Mouse (Mus musculus): ENCODE measurements at regions not wholly inside any gene's neighbourhood (a gene's known extent, or its start where the extent isn't known, plus 50 kb on each side); places are given as distances from the start of the nearest gene placed in this dataset.
A peak's percentile ranks its signal among the peaks of the same experiment; 100 is the strongest.

- no peak for DNase-seq (ENCODE audit: low spot score in 2 of 2)
Observed at GRCm38 (mm10) chr5:116914876-116915275, 201.0 kb downstream of the Suds3 start.

GRCm38 (mm10) chr5:116900846-116901245 is 215.1 kb downstream of the Suds3 start:
- peak in 1 of 2 experiments; percentile 76 for DNase-seq (ENCODE audit: low spot score in 2 of 2)

- DNase-seq (ENCODE audit: low spot score in 2 of 2): no peak
Observed at GRCm38 (mm10) chr5:116897391-116897790, 218.5 kb downstream of the Suds3 start.

- DNase-seq (ENCODE audit: low spot score in 2 of 2): peak; percentile 76 to 88
Observed at GRCm38 (mm10) chr5:116895036-116895783, 220.7 kb downstream of the Suds3 start.

DNA sequence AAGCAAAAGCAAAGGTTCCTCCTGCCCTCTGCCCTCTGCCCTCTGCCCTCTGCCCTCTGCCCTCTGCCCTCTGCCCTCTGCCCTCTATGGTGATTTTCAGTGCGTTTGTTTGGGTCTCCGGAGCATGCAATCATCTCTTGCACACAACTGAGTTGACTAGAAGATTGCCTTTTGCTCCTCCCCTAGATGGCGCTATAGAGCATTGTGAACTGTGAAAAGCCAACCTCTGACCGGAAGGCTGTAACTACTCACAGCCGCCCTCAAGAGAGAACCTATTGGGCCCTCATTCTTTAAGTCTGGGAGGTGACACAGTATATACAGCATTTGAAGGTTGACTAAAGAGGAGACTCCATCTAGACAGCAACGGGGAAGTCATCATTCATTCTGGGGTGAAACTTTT is 221.3 kb downstream of the Suds3 start:
- DNase-seq (ENCODE audit: low spot score in 2 of 2): peak in 1 of 2 experiments; percentile 14

DNA sequence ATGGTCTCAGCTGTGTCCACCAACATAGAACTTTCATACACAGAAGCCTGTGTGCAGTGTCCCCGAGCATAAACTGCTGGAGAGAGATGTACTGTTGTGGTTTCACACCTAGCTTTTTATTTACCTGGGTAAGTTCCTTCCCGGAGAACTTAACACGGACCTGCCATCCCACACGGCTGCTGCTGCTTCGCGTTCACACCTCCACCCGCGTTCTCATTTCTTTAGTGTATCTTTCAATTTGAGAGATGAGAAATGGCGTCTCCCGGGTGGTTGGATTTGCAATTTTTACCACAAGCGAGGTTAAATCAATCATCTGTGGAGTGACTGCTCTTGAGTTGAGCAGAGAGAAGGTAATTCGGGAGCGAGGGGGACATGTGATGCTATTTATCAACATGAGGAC is 223.0 kb downstream of the Suds3 start:
- no peak for DNase-seq (ENCODE audit: low spot score in 2 of 2)

- no peak for DNase-seq (ENCODE audit: low spot score in 2 of 2)
Observed at GRCm38 (mm10) chr5:116889224-116889623, 226.7 kb downstream of the Suds3 start.

DNA sequence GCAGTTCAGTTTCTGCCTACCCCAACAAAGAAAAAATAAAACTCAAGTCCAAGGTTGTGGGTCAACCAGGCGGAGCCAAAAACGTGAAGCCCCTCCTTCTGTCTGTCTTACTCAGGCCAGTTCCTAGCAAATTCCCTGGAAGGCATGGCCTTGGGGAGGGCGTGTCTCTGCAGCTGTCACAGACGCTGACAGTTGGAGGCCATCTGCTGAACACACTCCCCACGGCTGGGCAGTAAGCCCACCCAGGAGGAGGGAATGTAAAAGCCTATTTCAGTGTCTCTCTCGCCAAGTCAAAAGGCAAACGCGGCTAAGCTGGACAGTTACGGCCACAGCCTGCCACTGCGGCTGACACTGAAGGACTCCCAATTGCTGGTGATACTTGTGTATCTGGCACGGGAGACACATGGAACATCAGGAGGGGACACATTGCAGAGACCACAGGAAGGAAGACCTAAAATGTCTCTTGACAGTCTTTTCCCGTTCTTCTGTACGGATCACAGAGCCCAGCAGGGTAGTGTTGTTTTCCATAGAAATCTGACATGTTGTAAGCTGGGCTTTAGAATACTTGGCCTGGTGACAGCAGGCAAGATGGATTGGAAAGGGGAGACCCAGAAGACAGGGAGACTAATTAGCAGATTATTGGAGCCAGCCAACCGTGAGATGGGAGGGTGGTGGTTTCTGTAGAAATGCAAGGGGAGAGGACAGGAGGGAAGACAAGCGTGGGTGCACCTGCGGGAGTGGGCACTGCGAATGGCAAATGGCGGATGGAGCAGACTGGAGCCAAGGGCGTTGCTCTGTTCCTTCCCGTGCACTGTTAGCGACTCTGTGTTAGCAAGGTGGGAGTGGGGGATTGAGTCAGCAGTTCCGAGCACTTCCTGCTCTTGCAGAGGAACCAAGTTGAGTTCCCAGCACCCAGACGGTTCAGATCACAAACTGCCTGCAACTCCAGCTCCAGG is 229.5 kb downstream of the Suds3 start:
- peak; percentile 7 to 33 for DNase-seq (ENCODE audit: low spot score in 2 of 2)

DNA sequence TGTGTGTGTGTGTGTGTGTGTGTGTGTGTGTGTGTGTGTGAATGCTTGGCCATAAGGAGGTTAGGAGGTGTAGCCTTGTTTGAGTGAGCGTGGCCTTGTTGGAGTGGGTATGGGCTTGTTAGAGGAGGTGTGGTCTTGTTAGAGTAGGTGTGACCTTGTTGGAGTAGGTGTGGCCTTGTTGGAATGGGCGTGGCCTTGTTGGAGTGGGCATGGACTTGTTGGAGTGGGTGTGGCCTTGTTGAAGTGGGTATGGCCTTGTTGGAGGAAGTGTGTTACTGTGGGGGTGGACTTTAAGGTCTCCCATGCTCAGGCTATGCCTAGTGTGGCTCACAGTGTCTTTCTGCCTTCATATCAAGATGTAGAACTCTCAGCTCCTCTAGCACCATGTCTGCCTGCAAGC is 236.2 kb downstream of the Suds3 start:
- DNase-seq (ENCODE audit: low spot score in 2 of 2): no peak

GRCm38 (mm10) chr5:116874941-116875340 is 241.0 kb downstream of the Suds3 start:
- DNase-seq (ENCODE audit: low spot score in 2 of 2): no peak

DNA sequence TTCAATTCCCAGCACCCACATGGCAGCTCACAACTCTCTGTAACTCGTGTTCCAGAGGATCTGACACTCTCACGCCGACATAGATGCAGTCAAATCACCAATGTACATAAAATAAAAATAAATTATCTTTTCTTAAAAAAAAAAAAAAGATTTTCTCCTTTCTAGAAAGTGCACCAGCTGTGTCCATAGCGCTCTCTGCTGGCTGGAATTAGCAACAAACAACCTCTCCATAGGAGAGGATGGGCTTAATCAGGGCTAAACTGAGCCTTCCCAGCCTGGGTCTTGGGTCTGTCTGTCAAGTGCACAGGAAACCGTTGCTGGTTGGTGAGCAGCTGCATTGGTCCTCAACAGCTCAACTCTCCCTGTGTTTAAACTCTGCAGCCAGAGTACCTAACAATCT is 247.8 kb downstream of the Suds3 start:
- DNase-seq (ENCODE audit: low spot score in 2 of 2): peak in 1 of 2 experiments; percentile 21

DNA sequence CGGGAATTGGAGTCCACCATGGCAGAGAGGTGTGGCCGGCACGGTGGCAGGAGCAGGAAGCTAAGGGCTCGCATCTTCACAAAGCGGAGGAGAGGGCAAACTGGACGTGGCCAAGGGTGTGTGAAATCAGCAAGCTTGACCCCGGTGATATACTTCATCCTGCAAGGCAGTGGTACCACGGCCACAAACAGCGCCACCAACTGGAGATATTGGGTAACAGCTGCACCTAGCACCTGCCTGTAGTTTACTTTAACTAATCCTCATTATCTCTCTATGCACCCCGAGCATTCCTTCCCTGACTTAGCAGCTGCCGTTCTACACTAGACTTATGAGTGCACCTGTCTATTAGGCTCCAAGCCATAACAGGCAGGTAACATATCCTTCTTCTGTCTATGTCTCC is 251.6 kb downstream of the Suds3 start:
- DNase-seq (ENCODE audit: low spot score in 2 of 2): no peak

DNA sequence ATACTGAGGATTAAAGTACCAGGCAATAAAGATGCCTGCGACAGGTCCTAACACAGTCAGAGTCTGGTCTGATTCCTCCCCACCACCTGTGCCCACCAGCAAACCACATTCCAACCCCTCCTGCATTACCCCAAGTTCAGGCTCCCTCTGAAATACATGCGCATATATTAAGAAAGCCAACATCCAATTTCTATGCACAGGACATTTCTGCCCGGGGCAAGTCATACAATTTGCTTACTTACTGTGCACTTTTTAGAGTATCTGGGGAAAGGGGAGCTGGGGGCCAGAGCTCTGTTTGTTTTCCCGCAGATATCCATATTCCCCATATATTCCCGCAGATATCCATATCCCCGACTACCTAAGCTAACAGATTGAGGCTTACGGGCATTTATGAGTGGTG is 261.1 kb upstream of the Srrm4 start:
- DNase-seq (ENCODE audit: low spot score in 2 of 2): no peak

- DNase-seq (ENCODE audit: low spot score in 2 of 2): no peak
Observed at GRCm38 (mm10) chr5:116831874-116832273, 240.3 kb upstream of the Srrm4 start.

DNA sequence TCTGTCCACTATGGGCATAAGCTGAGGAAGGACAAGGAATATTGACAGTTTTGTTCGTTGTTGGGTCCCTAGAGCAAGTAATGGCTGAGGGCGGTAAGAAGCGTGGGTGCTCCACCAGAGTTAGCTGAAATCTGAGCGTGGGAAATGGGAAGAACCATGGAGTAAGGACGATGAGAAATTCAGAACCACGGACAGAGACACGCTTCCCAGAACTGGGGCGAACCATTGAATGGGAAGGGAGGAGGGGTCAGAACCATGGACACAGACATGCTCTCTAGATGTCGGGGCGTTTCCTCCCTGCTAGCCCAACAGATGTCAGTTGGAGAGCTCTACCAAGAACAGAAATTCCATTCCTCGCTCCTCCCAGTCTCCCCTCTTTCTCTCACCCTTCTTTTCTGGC is 238.2 kb upstream of the Srrm4 start:
- no peak for DNase-seq (ENCODE audit: low spot score in 2 of 2)

- DNase-seq (ENCODE audit: low spot score in 2 of 2): no peak
Observed at GRCm38 (mm10) chr5:116823260-116823659, 231.6 kb upstream of the Srrm4 start.

- no peak for DNase-seq (ENCODE audit: low spot score in 2 of 2)
Observed at GRCm38 (mm10) chr5:116822141-116822540, 230.5 kb upstream of the Srrm4 start.

DNA sequence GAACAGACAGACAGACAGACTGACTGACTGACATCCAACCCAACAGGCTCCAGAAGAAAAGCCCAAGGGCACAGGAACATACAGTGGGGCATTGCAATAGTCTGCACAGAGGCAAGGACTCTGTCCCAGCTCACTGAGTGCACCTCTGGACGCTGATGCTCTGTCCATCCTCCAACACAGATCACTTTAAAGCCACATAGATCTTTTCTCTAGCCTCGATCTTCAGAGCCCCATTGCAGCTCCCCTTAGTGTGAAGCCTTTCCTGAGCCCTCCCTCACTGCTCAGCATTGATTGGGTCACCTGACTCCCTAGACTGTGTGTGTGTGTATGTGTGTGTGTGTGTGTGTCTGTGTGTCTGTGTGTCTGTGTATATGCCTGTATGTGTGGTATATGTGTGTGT is 218.2 kb upstream of the Srrm4 start:
- no peak for DNase-seq (ENCODE audit: low spot score in 2 of 2)

GRCm38 (mm10) chr5:116809001-116809759 is 217.6 kb upstream of the Srrm4 start:
- DNase-seq (ENCODE audit: low spot score in 2 of 2): no peak

- no peak for DNase-seq (ENCODE audit: low spot score in 2 of 2)
Observed at GRCm38 (mm10) chr5:116797460-116797859, 205.8 kb upstream of the Srrm4 start.

DNA sequence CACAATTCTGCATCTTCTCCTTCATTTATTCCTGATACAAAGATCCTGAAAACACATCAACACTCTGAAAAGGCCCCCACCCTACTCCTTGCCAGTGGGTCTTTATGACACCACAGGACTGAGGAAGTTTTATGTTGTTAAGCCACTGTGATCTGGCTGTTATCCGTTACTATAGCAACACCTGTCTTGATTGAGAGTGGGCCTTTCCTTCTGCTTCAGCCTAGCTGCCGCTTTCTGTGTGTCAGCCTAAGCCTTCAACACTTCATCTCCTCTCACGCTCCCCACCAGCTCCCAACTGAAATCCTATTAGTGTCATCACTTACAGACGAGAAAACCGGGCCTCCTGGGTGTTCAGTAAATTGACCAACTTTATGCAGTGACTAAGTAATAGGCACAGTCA is 203.6 kb upstream of the Srrm4 start:
- DNase-seq (ENCODE audit: low spot score in 2 of 2): peak in 1 of 2 experiments; percentile 8

DNA sequence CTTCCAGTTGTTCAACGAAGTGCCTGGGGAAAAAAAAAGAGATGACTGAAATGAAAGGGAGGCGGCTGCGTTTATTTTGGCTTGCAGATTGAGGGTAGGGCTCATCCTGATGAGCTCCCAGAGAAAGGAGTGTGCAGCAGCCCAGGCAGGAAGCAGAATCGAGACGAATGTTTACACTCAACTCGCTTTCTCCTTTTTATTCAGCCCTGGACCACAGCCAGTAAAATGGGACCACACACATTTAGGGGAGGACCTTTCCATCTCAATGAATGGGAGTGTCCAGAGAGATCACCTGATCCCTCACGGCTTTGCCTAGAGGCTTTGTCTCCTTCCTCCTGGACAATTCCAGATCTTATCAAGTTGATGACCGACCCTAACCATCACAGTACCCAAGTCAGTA is 198.8 kb upstream of the Srrm4 start:
- no peak for DNase-seq (ENCODE audit: low spot score in 2 of 2)
